ENCODE assay signal across 9 mouse cellular contexts in the genomic region with DNA sequence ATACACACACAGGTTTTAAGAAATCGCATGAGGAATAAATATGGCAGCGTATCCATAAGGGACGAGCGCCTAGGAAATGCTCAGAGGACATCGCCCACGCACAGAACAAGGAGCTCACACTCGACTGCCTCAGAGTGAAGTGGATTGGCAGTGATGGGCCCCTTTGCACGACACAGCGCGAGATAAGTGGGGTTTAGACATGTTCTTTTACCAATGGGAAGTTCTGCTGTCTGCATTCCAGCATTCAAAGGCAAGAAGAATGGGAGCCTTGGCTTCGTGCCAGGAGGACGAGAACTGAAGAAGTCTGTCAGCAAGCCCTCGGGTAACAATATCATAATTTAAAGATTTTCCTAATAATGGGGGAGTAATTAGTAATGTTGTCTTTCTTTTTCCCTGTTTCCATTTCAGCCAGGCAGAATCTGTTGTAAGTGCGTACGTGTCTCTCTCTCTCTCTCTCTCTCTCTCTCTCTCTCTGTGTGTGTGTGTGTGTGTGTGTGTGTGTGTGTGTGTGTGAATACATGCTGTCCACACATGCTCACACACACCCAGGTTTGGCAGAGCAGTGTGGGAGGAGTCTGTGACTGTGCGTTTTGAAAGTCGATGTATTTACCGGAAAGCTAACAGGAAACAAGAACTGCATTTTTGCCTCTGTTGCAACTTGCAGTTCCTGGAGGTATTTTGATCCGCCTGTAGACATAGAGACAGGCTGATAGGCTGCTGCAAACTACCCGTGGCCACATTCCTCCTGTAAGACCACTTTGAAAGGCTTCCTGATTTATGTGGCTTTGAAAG.
DNase-seq lines count a peak whose midpoint lies in the region; ATAC-seq and TF ChIP-seq lines count a peak whose summit lies in the region.
"Had no signal": no experiment of that assay in that cellular context is flagged by ENCODE, and none has a peak within 500 bp of the region (broad histone marks: within the 10 kb centered on the region; RNA-seq: fewer than 3 reads in every experiment).

No protein-coding gene starts in this region.

- H3K4me1 ChIP-seq in intestine, embryonic 14.5 days (replicated peaks; ENCODE audit: control insufficient read depth, insufficient read depth, low read length) = no peaks in the 10 kb centered on the region
- H3K4me1 ChIP-seq in intestine, postnatal 0 days (replicated peaks; ENCODE audit: control insufficient read depth, insufficient read depth, low read length) = no peaks in the 10 kb centered on the region
- H3K4me1 ChIP-seq in stomach, postnatal 0 days (replicated peaks; ENCODE audit: control insufficient read depth, insufficient read depth) = no peaks in the 10 kb centered on the region

- no peaks in the 10 kb centered on the region for H3K9me3 ChIP-seq in intestine, embryonic 14.5 days (ENCODE audit: control insufficient read depth, low read length)
- H3K9me3 ChIP-seq in intestine, postnatal 0 days (ENCODE audit: control insufficient read depth) = no peaks in the 10 kb centered on the region
- no peaks in the 10 kb centered on the region for H3K9me3 ChIP-seq in stomach, postnatal 0 days (ENCODE audit: control insufficient read depth, low read length)

- intact Hi-C loops in left cerebral cortex, postnatal 10 days (cut with DNase I) = no loop called here

- TF ChIP-seq EP300 in stomach, postnatal 0 days (optimal IDR thresholded peaks at IDR 0.05) = no peak

- peak overlapping the region; percentile 23; the same call in 1 of the 2 replicates for H3K4me2 ChIP-seq in intestine, embryonic 14.5 days (ENCODE audit: low read length)
- H3K4me2 ChIP-seq in intestine, postnatal 0 days (replicated peaks; ENCODE audit: low read depth) = no peak overlapping the region
- H3K4me2 ChIP-seq in stomach, postnatal 0 days (replicated peaks; ENCODE audit: low read depth) = peak overlapping the region; percentile 31; the same call in 1 of the 2 replicates

- TF ChIP-seq CTCF in intestine, postnatal 0 days (IDR thresholded peaks at IDR 0.05; ENCODE audit: low read depth) = no peak
- no peak for TF ChIP-seq CTCF in stomach, postnatal 0 days (IDR thresholded peaks at IDR 0.05; ENCODE audit: low read depth)

- peak; percentile 61 for DNase-seq in intestine, embryonic 14.5 days (ENCODE audit: low spot score)
- peak; percentile 80 for DNase-seq in CD4-positive, CD25-positive, alpha-beta regulatory T cell, adult 2 months (ENCODE audit: low read depth, low spot score)
- DNase-seq in left cerebral cortex, postnatal 10 days (ENCODE audit: extremely low spot score in 1 of 2, low spot score in 2 of 2) = peak; percentile 3 to 56
- no peak for DNase-seq in stomach, postnatal 0 days (ENCODE audit: low spot score)
- no peak for DNase-seq in cerebellum, adult 11 months
- DNase-seq in spleen, adult 18-20 months = no peak

- H3K36me3 ChIP-seq in intestine, embryonic 14.5 days (ENCODE audit: control insufficient read depth, insufficient read depth, low read length) = no peaks in the 10 kb centered on the region
- H3K36me3 ChIP-seq in intestine, postnatal 0 days (ENCODE audit: control insufficient read depth, insufficient read depth) = no peaks in the 10 kb centered on the region
- H3K36me3 ChIP-seq in stomach, postnatal 0 days (ENCODE audit: control insufficient read depth, insufficient read depth, low read length) = no peaks in the 10 kb centered on the region

- 58% methylated on average over 20 of the region's 20 CpGs for WGBS in intestine, embryonic 14.5 days
- 61% methylated on average over 20 of the region's 20 CpGs for WGBS in intestine, postnatal 0 days
- 39% methylated on average over 20 of the region's 20 CpGs for WGBS in stomach, postnatal 0 days

- no peak overlapping the region for H3K9ac ChIP-seq in intestine, embryonic 14.5 days (ENCODE audit: low read length)
- no peak overlapping the region for H3K9ac ChIP-seq in intestine, postnatal 0 days (ENCODE audit: low read depth, low read length)
- no peak overlapping the region for H3K9ac ChIP-seq in stomach, postnatal 0 days (ENCODE audit: low read length)

- no peak overlapping the region for H3K4me3 ChIP-seq in intestine, embryonic 14.5 days (ENCODE audit: low read depth, low read length)
- no peak overlapping the region for H3K4me3 ChIP-seq in intestine, postnatal 0 days (ENCODE audit: low read depth, low read length)
- H3K4me3 ChIP-seq in stomach, postnatal 0 days (ENCODE audit: low read depth, low read length) = no peak overlapping the region
- H3K4me3 ChIP-seq: myocyte had no signal

- no peak for ATAC-seq in intestine, embryonic 14.5 days (replicated peaks; ENCODE audit: low FRiP score, low TSS enrichment, low read depth)
- no peak for ATAC-seq in intestine, postnatal 0 days
- peak; percentile 90 for ATAC-seq in activated CD4-positive, CD25-positive, alpha-beta regulatory T cell, adult 4 months
- ATAC-seq in stomach, postnatal 0 days (ENCODE audit: low FRiP score, low TSS enrichment) = peak; percentile 51; the same call in 1 of the 2 replicates

- H3K27ac ChIP-seq in intestine, embryonic 14.5 days (ENCODE audit: low read depth) = no peak overlapping the region
- no peak overlapping the region for H3K27ac ChIP-seq in intestine, postnatal 0 days (ENCODE audit: low read depth, low read length)
- H3K27ac ChIP-seq in stomach, postnatal 0 days (replicated peaks) = peak overlapping the region; percentile 61; the same call in 1 of the 2 replicates

- H3K27me3 ChIP-seq in intestine, embryonic 14.5 days (replicated peaks; ENCODE audit: control insufficient read depth, insufficient read depth, low read length) = no peaks in the 10 kb centered on the region
- H3K27me3 ChIP-seq in intestine, postnatal 0 days (replicated peaks; ENCODE audit: control insufficient read depth, insufficient read depth, low read length) = no peaks in the 10 kb centered on the region
- no peaks in the 10 kb centered on the region for H3K27me3 ChIP-seq in stomach, postnatal 0 days (ENCODE audit: control insufficient read depth, insufficient read depth, low read length)

Comparison
In these comparisons a context has a peak if more than half of its experiments do, and no peak if none do; other contexts are left out.
1. ATAC-seq: peak in activated CD4-positive, CD25-positive, alpha-beta regulatory T cell, adult 4 months (single experiment) and stomach, postnatal 0 days (single experiment); none in intestine, embryonic 14.5 days (single experiment) and intestine, postnatal 0 days (single experiment).
2. DNase-seq: peak in intestine, embryonic 14.5 days (single experiment), CD4-positive, CD25-positive, alpha-beta regulatory T cell, adult 2 months (single experiment) and left cerebral cortex, postnatal 10 days (2 of 2); none in stomach, postnatal 0 days (single experiment), cerebellum, adult 11 months (single experiment) and spleen, adult 18-20 months (0 of 2).